Mouse (Mus musculus): ENCODE results near the gene Cdk5. TPM values are rescaled to one million over a fixed set of nuclear protein-coding genes. Genes with fewer than 3 reads are reported as not detected.

The Cdk5 gene
- polyA plus RNA-seq, 1 experiment from 2014 or later: 76.9 TPM

- Histone ChIP-seq H3K4me1 (peaks cover 24% of the 10 kb centered on the region), H3K4me3 (peak overlapping the region; percentile 50), H3K27ac (replicated peaks) (peak overlapping the region; percentile 66), H3K9ac (replicated peaks) (peak overlapping the region; percentile 53), H3K4me2 (replicated peaks) (peak overlapping the region; percentile 70), H3K27me3 (peaks cover 38% of the 10 kb centered on the region), H3K36me3 (no peaks in the 10 kb centered on the region), H3K9me3 (no peaks in the 10 kb centered on the region)
- under 1% methylated on average over 34 of the region's 34 CpGs for WGBS
- ATAC-seq (ENCODE audit: low FRiP score, low read depth): peak; percentile 83
Observed at GRCm38 (mm10) chr5:24383026-24383859, 40.1 kb downstream of the Cdk5 start.

GRCm38 (mm10) chr5:24381988-24382387, 41.3 kb downstream of the Cdk5 start:
- H3K36me3 ChIP-seq: no peaks in the 10 kb centered on the region
- ATAC-seq (ENCODE audit: low FRiP score, low read depth): no peak
- peaks cover 25% of the 10 kb centered on the region for H3K27me3 ChIP-seq
- no peak overlapping the region for H3K9ac ChIP-seq (replicated peaks)
- peaks cover 14% of the 10 kb centered on the region for H3K4me1 ChIP-seq
- 65% methylated on average over 2 of the region's 2 CpGs for WGBS
- H3K4me2 ChIP-seq (replicated peaks): no peak overlapping the region
- no peaks in the 10 kb centered on the region for H3K9me3 ChIP-seq
- H3K27ac ChIP-seq (replicated peaks): no peak overlapping the region
- H3K4me3 ChIP-seq: no peak overlapping the region

- Histone ChIP-seq H3K9ac (replicated peaks) (no peak overlapping the region), H3K27me3 (peaks cover 20% of the 10 kb centered on the region), H3K36me3 (no peaks in the 10 kb centered on the region), H3K27ac (replicated peaks) (no peak overlapping the region), H3K4me2 (replicated peaks) (no peak overlapping the region), H3K4me3 (no peak overlapping the region), H3K9me3 (no peaks in the 10 kb centered on the region), H3K4me1 (peaks cover 10% of the 10 kb centered on the region)
- ATAC-seq (ENCODE audit: low FRiP score, low read depth): no peak
- WGBS: 69% methylated on average over 6 of the region's 6 CpGs
Observed at GRCm38 (mm10) chr5:24381486-24381885, 41.8 kb downstream of the Cdk5 start.

GRCm38 (mm10) chr5:24380499-24380898, 42.8 kb downstream of the Cdk5 start:
- H3K27me3 ChIP-seq: peaks cover 10% of the 10 kb centered on the region
- H3K9ac ChIP-seq (replicated peaks): no peak overlapping the region
- H3K4me1 ChIP-seq: peaks cover 10% of the 10 kb centered on the region
- WGBS: 94% methylated on average over 4 of the region's 4 CpGs
- H3K4me2 ChIP-seq (replicated peaks): no peak overlapping the region
- H3K4me3 ChIP-seq: no peak overlapping the region
- no peaks in the 10 kb centered on the region for H3K9me3 ChIP-seq
- H3K27ac ChIP-seq (replicated peaks): no peak overlapping the region
- no peak for ATAC-seq (ENCODE audit: low FRiP score, low read depth)
- H3K36me3 ChIP-seq: no peaks in the 10 kb centered on the region

GRCm38 (mm10) chr5:24379501-24379900, 43.8 kb downstream of the Cdk5 start:
- no peak overlapping the region for H3K4me3 ChIP-seq
- WGBS: 80% methylated on average over 4 of the region's 4 CpGs
- no peaks in the 10 kb centered on the region for H3K36me3 ChIP-seq
- no peak overlapping the region for H3K27ac ChIP-seq (replicated peaks)
- peaks cover 10% of the 10 kb centered on the region for H3K4me1 ChIP-seq
- H3K27me3 ChIP-seq: 0 out of 2 replicates have a peak, but pooled peaks cover under 1% of the 10 kb centered on the region
- no peak overlapping the region for H3K9ac ChIP-seq (replicated peaks)
- ATAC-seq (ENCODE audit: low FRiP score, low read depth): no peak
- no peaks in the 10 kb centered on the region for H3K9me3 ChIP-seq
- no peak overlapping the region for H3K4me2 ChIP-seq (replicated peaks)

- H3K27ac ChIP-seq (replicated peaks): no peak overlapping the region
- ATAC-seq (ENCODE audit: low FRiP score, low read depth): no peak
- H3K9me3 ChIP-seq: no peaks in the 10 kb centered on the region
- WGBS: 74% methylated on average over 2 of the region's 2 CpGs
- H3K4me3 ChIP-seq: no peak overlapping the region
- no peaks in the 10 kb centered on the region for H3K27me3 ChIP-seq
- H3K36me3 ChIP-seq: no peaks in the 10 kb centered on the region
- H3K9ac ChIP-seq (replicated peaks): no peak overlapping the region
- peaks cover 6% of the 10 kb centered on the region for H3K4me1 ChIP-seq
- H3K4me2 ChIP-seq (replicated peaks): no peak overlapping the region
Observed at GRCm38 (mm10) chr5:24378700-24379099, 44.6 kb downstream of the Cdk5 start.

- 88% methylated on average over 7 of the region's 7 CpGs for WGBS
- H3K9ac ChIP-seq (replicated peaks): no peak overlapping the region
- H3K27me3 ChIP-seq: no peaks in the 10 kb centered on the region
- no peak overlapping the region for H3K27ac ChIP-seq (replicated peaks)
- H3K4me1 ChIP-seq: no peaks in the 10 kb centered on the region
- H3K4me3 ChIP-seq: no peak overlapping the region
- no peak for ATAC-seq (ENCODE audit: low FRiP score, low read depth)
- H3K36me3 ChIP-seq: no peaks in the 10 kb centered on the region
- H3K9me3 ChIP-seq: no peaks in the 10 kb centered on the region
- H3K4me2 ChIP-seq (replicated peaks): no peak overlapping the region
Observed at GRCm38 (mm10) chr5:24374666-24375328, 48.5 kb downstream of the Cdk5 start.

GRCm38 (mm10) chr5:24374216-24374615, 49.1 kb downstream of the Cdk5 start:
- no peaks in the 10 kb centered on the region for H3K27me3 ChIP-seq
- 77% methylated on average over 6 of the region's 6 CpGs for WGBS
- H3K4me1 ChIP-seq: no peaks in the 10 kb centered on the region
- no peak overlapping the region for H3K4me3 ChIP-seq
- H3K27ac ChIP-seq (replicated peaks): no peak overlapping the region
- no peak overlapping the region for H3K9ac ChIP-seq (replicated peaks)
- no peak for ATAC-seq (ENCODE audit: low FRiP score, low read depth)
- H3K9me3 ChIP-seq: no peaks in the 10 kb centered on the region
- H3K4me2 ChIP-seq (replicated peaks): no peak overlapping the region
- no peaks in the 10 kb centered on the region for H3K36me3 ChIP-seq

GRCm38 (mm10) chr5:24373807-24374206, 49.5 kb downstream of the Cdk5 start:
- ATAC-seq (ENCODE audit: low FRiP score, low read depth): no peak
- Histone ChIP-seq H3K4me1 (no peaks in the 10 kb centered on the region), H3K4me2 (replicated peaks) (no peak overlapping the region), H3K4me3 (no peak overlapping the region), H3K27ac (replicated peaks) (no peak overlapping the region), H3K9ac (replicated peaks) (no peak overlapping the region), H3K36me3 (no peaks in the 10 kb centered on the region), H3K27me3 (no peaks in the 10 kb centered on the region), H3K9me3 (no peaks in the 10 kb centered on the region)
- 52% methylated on average over 5 of the region's 5 CpGs for WGBS

- 85% methylated on average over 9 of the region's 9 CpGs for WGBS
- Histone ChIP-seq H3K4me1 (no peaks in the 10 kb centered on the region), H3K4me2 (replicated peaks) (no peak overlapping the region), H3K9me3 (no peaks in the 10 kb centered on the region), H3K27me3 (no peaks in the 10 kb centered on the region), H3K36me3 (no peaks in the 10 kb centered on the region), H3K27ac (replicated peaks) (no peak overlapping the region), H3K4me3 (no peak overlapping the region), H3K9ac (replicated peaks) (no peak overlapping the region)
- no peak for ATAC-seq (ENCODE audit: low FRiP score, low read depth)
Observed at GRCm38 (mm10) chr5:24369767-24370166, 53.6 kb downstream of the Cdk5 start.
